Mouse (Mus musculus) bone marrow, adult 2 months (tissue): ENCODE results near the gene Mob3c. TPM values are rescaled to one million over a fixed set of nuclear protein-coding genes. Genes with fewer than 3 reads are reported as not detected.

Experiments used
- H3K27ac ChIP-seq: fragments of 200-500 bp; 2 replicates; pipeline ENCODE4 v1.5.1; 2012; ENCODE audit warnings: low read depth, mild to moderate bottlenecking, control low read depth, inconsistent platforms, low read length; ENCODE audit not compliant: control insufficient read depth, poor library complexity, insufficient read depth
- H3K4me1 ChIP-seq: fragments of 200-500 bp; 2 replicates; pipeline ENCODE4 v1.6.1; 2011; ENCODE audit warnings: low read length; ENCODE audit not compliant: control insufficient read depth, insufficient read depth
- H3K4me3 ChIP-seq: fragments of 200-500 bp; replicated peaks from 2 replicates; pipeline ENCODE3; 2011; ENCODE audit warnings: mild to moderate bottlenecking, low read depth, low read length, control low read depth; ENCODE audit not compliant: control insufficient read depth
- CTCF ChIP-seq: fragments of 200-500 bp; IDR thresholded peaks from 2 replicates; pipeline ENCODE4 v1.5.1; 2011; ENCODE audit warnings: low read length, control low read depth; ENCODE audit not compliant: control insufficient read depth, insufficient read depth
- POLR2A ChIP-seq: fragments of 200-500 bp; IDR thresholded peaks from 2 replicates; pipeline ENCODE4 v1.6.1; 2011; ENCODE audit warnings: low read depth, mild to moderate bottlenecking, control low read depth, low read length, borderline replicate concordance; ENCODE audit not compliant: control insufficient read depth
- WGBS: fragments of 180-500 bp; shearing (Covaris S2); methylation state at CpG from one replicate; pipeline ENCODE4 v1.1.7; 2018; 5-methylcytosine and 5-hydroxymethylcytosine counted together
- polyA plus RNA-seq: library from polyadenylated mRNA; stranded (reverse); fragments of >200 nt; gene quantifications from 2 replicates; pipeline ENCODE4 v1.2.4, GENCODE M21; 2011; ENCODE audit warnings: low replicate concordance; ENCODE audit not compliant: missing spikeins, insufficient read depth, insufficient read length

The Mob3c gene
- polyA plus RNA-seq, 1 experiment = 26.1 TPM

DNA sequence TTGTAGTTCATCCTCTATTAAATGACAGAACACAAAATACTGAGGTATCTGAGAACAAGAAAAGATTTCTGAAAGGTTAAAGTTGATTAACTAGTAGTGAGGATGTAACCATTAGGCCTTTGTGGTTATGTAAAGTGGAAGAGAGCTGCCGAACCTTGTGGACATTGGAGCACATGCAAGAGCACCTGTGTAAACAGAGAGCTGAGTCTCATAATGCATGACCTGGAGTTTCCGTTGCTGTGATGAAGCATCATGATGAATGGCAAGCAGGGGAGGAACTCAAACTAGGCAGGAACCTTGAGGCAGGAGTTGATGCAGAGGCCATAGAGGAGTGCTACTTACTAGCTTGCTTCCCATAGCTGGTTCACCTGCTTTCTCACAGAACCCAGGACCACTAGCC lies 22.7 kb downstream of the Mob3c start:
- H3K4me3 ChIP-seq = no peak overlapping the region
- peaks cover 18% of the 10 kb centered on the region for H3K4me1 ChIP-seq
- WGBS = 70% methylated on average over 2 of the region's 2 CpGs
- TF ChIP-seq POLR2A (no peak), CTCF (no peak)
- no peak overlapping the region for H3K27ac ChIP-seq

DNA sequence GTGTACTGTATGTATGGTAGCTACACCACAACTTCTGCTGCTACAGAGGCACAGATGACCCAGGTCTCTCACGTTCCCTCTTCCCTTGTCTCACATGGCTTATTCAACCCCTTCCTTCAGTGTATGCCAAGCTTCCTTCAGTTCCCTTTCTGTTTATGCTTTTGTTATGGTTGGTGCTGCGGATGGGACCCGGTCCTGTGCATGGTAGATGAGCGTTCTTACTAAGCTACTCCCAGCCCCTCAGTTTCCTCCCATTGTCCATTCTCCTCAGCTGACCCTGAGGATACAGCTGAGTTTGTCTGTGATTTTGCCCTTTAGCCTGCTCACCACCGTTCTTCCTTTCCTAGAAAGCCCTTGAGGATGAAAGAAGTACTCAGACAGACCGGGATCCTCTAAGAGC lies 23.7 kb downstream of the Mob3c start:
- H3K4me3 ChIP-seq = no peak overlapping the region
- TF ChIP-seq CTCF = no peak
- no peak for TF ChIP-seq POLR2A
- H3K27ac ChIP-seq = no peak overlapping the region
- H3K4me1 ChIP-seq = peaks cover 19% of the 10 kb centered on the region
- 95% methylated on average over 6 of the region's 6 CpGs for WGBS

DNA sequence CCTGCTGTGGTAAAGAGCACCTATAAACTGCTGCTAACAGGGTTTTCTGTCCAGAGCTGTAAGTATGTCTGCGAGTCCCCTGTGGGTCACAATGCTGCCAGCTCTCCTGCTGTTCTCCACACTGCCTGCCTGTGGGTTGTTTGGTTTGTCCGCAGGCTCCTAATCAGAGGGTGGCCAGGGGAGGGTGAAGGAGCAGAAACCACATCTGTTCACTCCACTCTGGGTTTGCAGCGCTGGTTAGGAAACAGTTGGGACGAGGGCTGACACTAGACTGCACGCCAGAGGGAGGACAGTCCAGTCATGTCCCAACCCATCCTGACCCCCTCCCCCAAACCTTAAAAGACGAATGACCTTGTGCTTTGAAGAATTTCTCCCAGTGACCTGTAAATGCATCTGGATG lies 27.2 kb downstream of the Mob3c start:
- peaks cover 8% of the 10 kb centered on the region for H3K4me1 ChIP-seq
- H3K27ac ChIP-seq = no peak overlapping the region
- WGBS = 68% methylated on average over 6 of the region's 6 CpGs
- no peak overlapping the region for H3K4me3 ChIP-seq
- TF ChIP-seq CTCF (no peak), POLR2A (no peak)

DNA sequence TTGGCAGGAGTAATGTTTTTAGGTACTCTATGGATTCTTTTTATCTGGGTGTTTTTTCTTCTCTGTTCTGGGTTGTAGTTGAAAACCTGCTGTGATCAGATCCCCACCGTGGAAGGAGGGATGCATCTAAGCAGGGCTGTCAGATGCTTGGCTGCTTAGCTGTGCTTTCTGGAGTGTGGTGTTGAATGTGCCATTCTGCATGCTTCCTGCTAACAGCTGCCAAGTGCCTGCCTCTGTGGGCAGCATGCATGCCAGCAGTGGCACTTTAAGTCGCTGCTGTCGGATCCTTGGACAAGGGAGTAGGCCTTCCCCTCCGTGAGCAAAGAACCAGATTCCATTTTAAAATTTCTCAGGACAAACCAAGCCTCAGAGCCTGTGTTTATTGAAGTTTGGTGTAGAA lies 27.7 kb downstream of the Mob3c start:
- H3K4me1 ChIP-seq = peaks cover 7% of the 10 kb centered on the region
- WGBS = 78% methylated on average over 4 of the region's 4 CpGs
- H3K27ac ChIP-seq = no peak overlapping the region
- TF ChIP-seq CTCF (no peak), POLR2A (no peak)
- H3K4me3 ChIP-seq = no peak overlapping the region

DNA sequence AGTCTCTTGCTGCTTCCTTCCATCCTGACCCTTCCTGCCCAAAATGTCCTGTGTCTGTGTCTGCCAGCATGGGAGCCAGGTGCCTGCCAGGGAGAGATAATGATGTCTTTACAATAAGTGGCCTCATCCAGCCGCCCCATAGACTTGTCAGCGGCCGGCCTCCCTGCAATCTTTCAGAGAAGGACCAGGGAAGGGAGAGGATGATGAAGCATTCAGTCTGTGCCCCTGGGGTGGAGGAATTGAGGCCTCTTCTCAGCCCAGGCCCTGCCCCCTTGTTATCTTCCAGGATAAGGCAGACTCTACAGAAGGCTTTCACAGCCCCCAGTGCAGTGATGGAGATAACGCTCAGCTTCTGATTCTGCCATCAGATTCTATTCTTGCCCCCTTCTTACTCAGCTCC lies 28.4 kb downstream of the Mob3c start:
- H3K27ac ChIP-seq = no peak overlapping the region
- TF ChIP-seq CTCF (no peak), POLR2A (no peak)
- peaks cover 5% of the 10 kb centered on the region; the same call in 1 of the 2 replicates for H3K4me1 ChIP-seq
- no peak overlapping the region for H3K4me3 ChIP-seq
- WGBS = 55% methylated on average over 4 of the region's 4 CpGs

GRCm38 (mm10) chr4:115857293-115857883 lies 29.5 kb downstream of the Mob3c start:
- Histone ChIP-seq H3K4me3 (no peak overlapping the region), H3K4me1 (peaks cover 5% of the 10 kb centered on the region; the same call in 1 of the 2 replicates), H3K27ac (no peak overlapping the region)
- WGBS = 41% methylated on average over 9 of the region's 9 CpGs
- no peak for TF ChIP-seq CTCF
- no peak for TF ChIP-seq POLR2A

- WGBS = 93% methylated on average over 7 of the region's 7 CpGs
Observed at GRCm38 (mm10) chr4:115863352-115863751, 35.5 kb downstream of the Mob3c start.

DNA sequence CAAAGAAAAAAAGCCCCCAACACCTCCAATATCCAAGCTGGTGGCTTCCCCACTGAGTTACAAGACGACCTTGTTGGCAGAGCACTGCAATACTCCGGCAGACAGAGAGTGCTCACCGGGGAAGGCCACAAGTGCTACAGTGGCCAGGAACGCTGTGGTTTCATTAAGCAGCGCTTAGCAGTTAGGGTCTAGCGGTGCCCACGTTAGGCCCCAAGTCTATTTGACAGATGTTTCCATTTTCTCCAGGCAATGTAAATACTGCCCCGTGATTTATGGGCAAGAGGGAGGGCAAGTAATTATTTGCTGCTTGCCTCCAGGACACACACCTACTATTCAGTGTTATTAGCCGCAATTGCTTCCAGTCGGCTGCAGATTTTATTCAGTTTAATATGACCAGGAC lies 36.0 kb downstream of the Mob3c start:
- TF ChIP-seq CTCF = no peak
- TF ChIP-seq POLR2A = no peak
- WGBS = 86% methylated on average over 10 of the region's 10 CpGs
- H3K4me3 ChIP-seq = no peak overlapping the region
- H3K4me1 ChIP-seq = no peaks in the 10 kb centered on the region
- no peak overlapping the region for H3K27ac ChIP-seq

More at GRCm38 (mm10) chr4:115863352-115863751, 35.5 kb downstream of the Mob3c start:
- Histone ChIP-seq H3K27ac (no peak overlapping the region), H3K4me1 (no peaks in the 10 kb centered on the region; the same call in 1 of the 2 replicates), H3K4me3 (no peak overlapping the region)
- TF ChIP-seq POLR2A (no peak), CTCF (no peak)
